Mouse (Mus musculus) v-Abl transformed pro-B cells (cell line): ENCODE data around the gene Asxl1.

ENCODE experiments used
- in situ Hi-C, 2 experiments: fragments of 400-800 bp; cut with MboI; formaldehyde crosslinking; loops; one replicate each; pipeline ENCODE4 v1.15.1; 2025; ENCODE audit not compliant: unreplicated experiment in 2 of 2

Asxl1 gene

DNA sequence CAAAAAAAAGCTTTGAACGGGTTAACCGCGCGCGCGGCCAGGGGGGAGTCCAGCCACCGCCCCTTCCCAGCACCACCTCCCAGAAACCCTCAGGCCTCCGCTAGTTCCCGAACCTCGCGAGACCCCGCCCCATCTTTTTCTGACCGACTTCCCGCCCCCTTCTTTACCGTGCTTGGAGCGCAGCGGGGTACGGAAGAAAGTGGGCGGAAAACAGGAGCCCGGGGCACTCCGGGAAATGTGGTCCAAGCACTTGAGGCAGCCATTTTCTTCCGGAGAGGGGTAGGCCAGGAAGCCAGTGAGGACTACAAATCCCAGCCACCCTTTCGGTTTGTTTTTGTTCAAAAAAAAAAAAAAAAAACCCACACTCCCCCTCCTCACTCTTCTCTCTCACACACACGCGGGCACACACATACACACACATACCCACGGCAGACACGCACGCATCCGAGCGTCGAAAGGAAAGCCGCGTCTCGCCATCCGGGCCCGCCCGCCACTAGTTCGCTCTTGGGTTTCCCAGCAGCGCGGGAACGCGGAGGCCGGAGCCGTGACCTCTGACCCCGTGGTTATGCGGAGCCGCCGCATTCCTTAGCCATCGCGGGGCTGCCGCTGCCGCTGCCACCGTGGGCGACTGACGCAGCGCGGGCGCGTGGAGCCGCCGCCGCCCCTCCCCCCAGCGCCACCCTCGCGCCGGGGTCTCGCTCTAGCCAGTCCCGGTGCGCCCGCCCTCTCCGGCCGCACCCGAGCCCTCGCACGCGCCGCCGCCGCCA is at the start of gene Asxl1:
Asxl1 (plus strand) TSS at position 376 of the 767 bp plus-strand sequence.
- in situ Hi-C loops, result loop anchor here (10.0 kb wide), 1 partner anchor 101 kb away; the partner anchor contains the start of genes Plagl2 (in 2 of the 2) and Pofut1 (in 2 of the 2)

DNA sequence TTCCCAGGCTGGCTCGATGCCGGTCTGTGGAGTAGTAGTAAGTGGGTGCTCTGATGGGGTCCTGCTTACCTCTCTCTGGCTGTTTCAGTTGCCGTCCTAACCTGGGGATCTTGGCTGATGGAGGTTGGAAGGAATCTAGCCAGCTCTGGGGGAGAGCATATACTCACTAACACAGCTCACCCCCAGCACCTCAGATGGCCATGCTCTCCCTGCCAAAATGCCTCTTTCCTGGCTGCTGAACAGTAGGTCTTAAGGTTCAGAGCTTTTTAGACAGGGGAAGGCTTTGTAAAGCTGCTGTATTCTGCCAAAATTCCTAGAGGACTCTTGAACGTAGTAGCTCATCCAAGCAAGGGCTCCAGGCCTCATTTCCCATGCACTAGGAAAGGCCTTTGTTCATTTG is 47.9 kb upstream of the Asxl1 start:
- in situ Hi-C loops, result loop anchor here (5.0 to 10.0 kb wide), 2 partner anchors 53 to 95 kb away; partner anchors contain the start of genes Plagl2 (in 1 of the 2) and Pofut1 (in 1 of the 2)

DNA sequence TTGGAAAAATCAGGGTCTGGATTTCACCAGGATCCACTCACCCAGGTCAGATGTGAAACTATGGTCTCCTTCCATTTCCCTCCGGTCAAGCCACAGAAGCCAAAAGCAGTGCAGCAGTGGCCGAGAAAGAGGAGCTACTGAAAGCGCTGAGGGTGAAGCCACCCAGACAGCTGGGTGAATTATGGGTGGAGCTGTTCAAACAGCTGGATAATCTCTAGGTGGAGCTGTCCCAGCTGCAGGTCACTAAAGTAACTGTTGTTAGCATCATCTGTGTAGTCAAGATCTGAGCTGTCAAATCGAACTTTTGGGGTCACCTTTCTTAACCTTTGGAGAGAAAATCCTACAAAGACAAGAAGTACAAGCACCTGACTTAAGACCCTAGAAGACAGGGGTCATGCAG is 47.2 kb upstream of the Asxl1 start:
- in situ Hi-C loops, result loop anchor here (5.0 to 10.0 kb wide), 2 partner anchors 54 to 94 kb away; partner anchors contain the start of genes Plagl2 (in 1 of the 2) and Pofut1 (in 1 of the 2)

DNA sequence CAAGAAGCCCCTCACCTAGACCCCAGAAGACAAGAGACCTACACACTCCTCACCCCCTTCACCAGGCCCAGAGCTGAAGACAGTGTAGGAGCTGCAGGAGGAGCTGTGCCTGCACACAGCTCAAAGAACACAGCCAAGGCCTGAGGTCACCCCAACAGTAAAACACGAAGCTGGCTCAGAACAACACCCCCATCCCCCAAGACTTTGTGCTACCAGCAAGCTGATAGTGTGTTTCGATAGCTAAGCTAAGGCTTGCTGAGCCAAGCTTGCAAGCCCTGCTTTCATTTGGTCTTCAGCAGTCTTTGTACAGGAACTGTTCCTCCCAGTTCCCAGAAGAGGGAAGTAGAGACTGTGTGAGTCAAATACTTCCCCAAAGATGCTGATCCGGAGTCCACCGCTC is 46.8 kb upstream of the Asxl1 start:
- in situ Hi-C loops, result loop anchor here (5.0 to 10.0 kb wide), 2 partner anchors 54 to 93 kb away; partner anchors contain the start of genes Plagl2 (in 1 of the 2) and Pofut1 (in 1 of the 2)

DNA sequence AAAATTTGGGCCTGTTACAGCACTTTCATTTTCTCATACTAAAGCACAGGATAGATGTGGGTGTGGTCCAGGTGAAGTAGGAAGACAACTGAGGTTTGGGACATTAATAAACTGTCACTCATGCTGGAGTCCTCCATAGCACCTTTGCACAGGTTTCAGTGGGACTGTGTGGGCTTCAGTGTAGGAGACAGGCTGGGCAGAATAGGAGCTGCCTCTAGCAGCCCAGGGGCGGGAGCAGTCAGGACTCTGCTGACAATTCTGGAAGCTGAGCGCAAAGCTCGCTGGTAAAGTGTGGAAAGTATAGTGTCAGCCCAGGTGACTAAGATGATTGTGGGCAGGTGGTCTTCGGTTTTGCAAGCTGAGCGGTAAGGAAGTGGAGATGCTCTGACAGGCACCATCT is 44.5 kb upstream of the Asxl1 start:
- in situ Hi-C loops, result no loop called here

DNA sequence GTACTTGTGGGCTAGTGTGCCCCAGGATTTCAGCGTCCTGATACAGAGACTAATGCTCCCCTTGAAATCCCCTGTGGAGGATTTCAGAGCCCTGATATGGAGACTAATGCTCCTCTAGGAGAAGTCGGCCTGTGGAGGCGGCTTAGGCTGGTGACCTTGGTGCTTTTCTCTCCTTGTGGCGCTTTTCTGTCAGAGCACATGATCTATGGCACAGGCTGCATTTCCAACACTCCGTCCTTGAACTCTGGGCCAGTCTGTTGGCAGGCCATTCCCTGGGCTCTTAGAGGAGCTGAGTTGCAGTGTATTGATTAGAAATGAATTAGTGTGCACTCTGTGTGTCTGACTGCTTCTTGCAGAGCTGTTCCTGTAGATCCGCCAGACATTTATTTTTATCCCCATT is 40.4 kb upstream of the Asxl1 start:
- in situ Hi-C loops, result no loop called here

DNA sequence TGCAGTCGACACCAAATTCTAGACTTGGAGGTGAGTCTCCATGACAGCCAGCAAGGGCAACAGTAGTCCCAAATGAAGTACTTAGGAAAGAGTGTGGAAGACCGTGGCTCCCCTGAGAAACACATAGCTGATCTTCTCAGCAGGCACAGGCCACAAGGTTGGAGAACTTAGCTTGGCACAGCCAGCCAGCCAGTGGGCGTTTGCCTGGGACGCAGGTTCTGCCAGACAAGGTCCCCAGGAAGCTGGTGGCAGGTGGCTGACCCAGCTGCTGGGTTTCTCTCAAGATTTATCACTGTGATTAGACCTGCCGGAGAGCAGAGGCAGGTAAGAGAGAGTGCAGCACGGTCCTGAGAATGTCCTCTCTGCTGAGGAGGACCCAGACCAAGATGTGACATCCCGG is 37.0 kb upstream of the Asxl1 start:
- in situ Hi-C loops, result no loop called here

DNA sequence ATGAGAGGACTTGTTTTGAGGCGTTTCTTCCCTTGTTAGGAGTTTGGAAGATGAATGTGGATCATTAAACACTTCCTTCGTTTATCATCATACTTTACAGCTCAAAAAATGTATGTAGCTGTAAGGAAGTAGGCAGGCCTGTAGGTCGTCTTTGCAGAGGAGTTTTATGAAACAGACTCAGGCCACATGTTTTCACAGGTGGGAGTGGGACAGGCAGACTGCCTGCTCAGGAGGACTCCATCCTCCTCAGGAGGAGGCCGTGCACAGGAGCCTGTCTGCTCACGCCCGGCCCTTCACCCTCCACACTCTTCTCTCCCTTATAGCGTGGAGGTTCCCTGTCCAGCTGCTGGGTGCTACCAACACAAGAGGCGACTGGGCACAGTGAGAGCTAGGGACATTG is 36.5 kb upstream of the Asxl1 start:
- in situ Hi-C loops, result no loop called here

DNA sequence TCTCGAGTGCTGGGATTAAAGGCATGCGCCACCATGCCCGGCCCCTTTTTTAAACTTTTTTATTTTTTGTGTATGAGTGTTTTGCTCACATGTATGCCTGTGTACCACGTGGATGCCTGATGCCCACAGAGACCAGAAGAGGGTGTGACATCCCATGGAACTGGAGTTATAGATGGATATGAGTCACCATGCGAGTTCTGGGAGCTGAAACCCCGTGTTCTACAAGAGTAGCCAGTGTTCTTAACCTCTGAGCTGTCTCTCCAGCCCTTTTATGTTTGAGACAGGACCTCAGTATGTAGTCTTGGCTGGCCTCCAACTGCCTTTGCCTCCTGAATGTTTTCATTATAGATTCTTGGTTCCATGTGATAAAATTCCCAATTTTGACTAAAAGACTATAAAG is 35.4 kb upstream of the Asxl1 start:
- in situ Hi-C loops, result no loop called here

DNA sequence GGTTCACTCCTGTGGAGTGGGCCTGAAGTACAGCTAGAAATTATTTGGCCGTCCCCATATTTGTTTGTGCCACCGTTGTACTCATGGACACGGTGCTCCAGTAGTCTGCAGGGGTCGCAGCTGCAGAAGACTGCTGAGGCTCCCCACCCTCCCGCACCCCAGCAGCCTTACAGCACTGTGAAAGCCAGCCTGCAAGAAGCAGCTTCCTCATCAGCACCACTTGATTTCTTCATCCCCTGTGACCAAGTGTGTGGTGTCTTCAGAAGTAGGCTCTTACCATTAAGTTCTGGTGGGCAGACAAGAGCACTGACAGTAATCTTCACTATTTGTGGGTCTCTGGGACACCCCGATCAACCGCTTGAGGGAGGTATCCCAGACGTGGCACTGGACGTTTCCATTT is 32.7 kb upstream of the Asxl1 start:
- in situ Hi-C loops, result no loop called here

DNA sequence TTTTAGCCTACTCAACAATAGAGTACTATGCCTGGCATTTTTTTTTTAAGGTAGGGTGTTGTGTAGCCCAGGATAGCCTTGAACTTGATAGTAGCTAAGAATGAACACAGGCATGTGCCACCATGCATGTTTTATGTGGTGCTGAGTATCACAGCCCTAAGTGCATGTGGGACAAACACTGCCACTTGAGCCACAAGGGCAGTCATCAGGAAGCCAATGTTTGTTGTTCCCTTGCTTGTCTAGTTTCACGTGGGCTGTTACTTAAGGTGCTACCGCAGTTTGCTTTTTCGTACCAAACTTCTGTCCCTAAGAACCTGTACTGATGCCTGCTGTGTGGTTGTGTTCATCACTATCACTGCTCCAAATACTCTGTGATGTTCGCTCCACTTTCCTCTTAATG is 27.2 kb upstream of the Asxl1 start:
- in situ Hi-C loops, result no loop called here

DNA sequence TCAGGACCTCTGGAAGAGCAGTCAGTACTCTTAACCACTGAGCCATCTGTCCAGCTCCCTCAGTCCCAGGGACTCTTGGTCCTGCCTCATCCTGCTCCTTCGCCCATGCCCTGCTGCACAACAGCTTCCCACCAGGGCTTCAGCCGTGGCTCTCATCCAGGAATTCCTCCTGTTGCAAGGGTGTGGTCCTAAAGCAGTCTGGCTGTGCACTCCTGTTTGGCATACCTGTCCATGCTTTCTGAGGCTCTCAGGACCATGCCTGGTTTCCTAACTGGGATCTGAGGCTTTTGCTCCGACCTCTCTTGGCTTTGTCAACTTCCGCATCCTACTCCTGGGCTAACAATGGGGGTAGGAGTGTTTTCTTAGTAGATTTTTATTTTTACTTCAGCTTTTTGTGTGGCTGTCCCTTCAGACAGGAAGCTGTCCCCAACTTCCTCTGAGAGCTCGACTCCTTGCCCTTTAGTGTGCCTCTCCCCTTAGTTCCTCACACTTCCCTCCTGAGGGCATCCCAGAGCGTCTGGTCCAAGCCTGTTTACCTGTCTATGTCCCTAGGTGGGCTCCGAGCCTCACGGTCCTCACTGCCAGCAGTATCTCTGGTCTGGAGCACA is 26.5 kb upstream of the Asxl1 start:
- in situ Hi-C loops, result no loop called here

DNA sequence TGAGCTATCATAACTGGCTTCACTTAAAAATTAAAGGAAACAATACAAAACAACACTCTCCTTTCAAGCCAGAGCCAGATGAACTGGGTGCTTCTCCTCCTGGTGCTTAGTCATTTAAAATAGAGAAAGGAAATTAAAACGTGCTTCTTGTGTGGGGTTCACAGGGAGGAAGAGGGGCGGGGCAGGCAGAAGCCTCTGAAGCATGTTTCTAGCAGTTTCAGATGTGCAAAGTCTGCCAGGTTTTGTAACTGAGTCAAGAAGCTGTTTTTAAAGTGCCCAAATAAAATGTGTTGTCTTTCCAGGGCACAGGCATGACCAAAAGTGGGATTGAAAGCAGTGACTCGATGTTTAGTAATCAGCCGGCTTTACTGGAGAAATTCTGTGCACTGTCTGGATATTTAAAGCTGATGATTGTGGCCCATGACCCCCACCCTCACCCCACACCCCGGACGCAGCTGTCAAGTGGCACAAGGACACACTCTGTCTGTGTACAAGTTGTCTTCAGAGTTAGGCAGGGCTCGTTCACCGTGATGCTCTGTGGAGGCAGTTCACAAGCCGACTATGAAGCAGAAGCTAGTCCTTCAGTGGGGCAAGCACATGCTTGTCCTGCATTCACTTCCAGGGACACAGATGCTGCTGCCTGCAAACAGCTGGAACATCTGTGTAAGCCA is 19.8 kb upstream of the Asxl1 start:
- in situ Hi-C loops, result no loop called here

DNA sequence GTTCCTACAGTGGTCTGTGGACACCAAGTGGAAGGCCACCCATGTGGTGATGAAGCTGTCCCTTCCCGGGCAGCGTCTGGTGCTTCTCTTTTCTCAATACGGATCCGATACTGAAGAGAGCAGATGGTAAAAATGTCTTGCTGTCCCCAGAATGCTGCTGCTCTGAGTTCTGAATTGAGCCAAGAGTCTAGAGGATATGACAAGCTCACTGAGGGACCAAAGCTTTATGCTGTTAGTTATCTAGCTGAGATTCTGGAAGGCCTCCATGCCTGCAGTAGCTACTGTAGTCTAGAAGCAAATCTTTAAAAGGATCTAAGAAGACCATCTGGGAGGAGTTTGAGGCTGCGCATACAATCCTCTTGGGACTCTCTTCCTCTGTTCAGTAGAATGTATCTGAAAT is 13.4 kb upstream of the Asxl1 start:
- in situ Hi-C loops, result no loop called here

DNA sequence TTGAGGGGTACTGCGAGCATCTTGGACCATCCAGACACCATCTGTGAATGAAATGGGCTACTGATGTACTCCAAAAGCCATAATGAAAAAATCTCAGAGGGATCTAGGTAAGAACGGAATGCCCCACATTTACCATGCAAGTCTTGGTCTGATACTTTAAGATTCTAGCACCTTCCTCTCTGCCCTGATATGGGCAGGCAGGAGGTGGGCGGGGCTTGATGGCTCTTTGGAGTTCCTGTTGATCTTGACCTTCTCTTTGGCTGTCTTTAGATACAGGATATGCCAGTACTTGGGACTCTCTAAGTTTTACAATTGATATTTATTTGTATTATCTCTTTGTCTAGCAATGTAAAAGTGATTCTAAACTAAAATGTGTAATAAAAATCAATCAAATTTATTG is 12.6 kb upstream of the Asxl1 start:
- in situ Hi-C loops, result no loop called here

DNA sequence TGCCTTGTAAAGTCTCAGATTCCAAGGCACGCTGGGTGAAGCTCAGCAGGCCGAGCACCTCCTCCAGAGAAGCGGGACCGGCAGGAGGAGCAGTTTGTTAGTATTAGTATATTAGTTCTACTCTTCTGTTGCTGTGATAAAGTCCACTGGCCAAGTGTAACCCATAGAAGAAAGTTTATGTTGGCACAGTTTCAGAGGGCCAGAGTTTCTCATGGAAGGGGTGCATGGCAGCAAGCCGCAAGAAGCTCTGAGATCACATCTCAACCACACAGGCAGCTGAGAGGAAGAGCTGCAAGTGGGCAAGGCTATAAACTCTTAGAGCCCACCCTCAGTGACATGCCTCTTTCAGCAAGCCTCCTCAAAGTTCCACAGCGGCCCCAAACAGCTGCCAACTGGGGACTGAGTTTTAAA is 11.8 kb upstream of the Asxl1 start:
- in situ Hi-C loops, result no loop called here

DNA sequence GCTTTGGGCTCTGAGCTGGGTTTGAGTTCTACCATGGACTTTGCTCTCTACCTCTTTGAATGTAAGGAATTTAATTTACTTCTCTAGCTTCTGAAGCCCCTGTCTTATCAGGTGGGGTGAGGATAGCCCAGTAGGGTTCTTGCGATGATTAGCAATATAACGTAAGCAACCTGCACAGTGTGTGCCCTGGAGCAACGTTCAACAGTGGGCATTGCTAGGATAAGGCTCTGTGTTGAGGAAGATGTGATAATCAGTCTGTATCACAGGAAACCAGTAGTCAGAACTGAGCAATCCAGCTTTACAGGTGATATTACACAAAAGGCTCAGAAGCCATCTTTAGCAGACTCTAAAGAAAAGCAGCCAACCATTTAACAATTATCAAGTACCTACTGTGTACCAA is 11.3 kb upstream of the Asxl1 start:
- in situ Hi-C loops, result no loop called here

DNA sequence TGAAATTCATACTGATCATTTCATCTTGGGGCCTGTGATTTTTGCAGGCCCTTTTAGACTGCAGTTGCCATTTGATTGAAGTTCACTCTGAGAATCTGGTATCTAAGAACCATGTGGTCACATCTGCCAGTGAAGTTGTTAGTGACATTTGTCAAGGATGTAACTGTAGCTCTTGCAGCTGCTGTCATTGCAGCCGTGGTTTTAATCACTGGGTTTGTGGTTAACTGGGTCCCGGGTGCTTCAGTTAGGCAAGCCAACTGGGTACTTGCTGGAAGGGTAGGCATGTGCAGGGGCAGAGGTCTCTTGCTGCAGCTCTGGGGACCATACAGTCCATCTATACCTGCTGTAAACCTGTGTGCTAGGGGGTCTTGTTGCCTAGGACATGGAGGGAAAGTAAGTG is 9.5 kb upstream of the Asxl1 start:
- in situ Hi-C loops, result no loop called here

DNA sequence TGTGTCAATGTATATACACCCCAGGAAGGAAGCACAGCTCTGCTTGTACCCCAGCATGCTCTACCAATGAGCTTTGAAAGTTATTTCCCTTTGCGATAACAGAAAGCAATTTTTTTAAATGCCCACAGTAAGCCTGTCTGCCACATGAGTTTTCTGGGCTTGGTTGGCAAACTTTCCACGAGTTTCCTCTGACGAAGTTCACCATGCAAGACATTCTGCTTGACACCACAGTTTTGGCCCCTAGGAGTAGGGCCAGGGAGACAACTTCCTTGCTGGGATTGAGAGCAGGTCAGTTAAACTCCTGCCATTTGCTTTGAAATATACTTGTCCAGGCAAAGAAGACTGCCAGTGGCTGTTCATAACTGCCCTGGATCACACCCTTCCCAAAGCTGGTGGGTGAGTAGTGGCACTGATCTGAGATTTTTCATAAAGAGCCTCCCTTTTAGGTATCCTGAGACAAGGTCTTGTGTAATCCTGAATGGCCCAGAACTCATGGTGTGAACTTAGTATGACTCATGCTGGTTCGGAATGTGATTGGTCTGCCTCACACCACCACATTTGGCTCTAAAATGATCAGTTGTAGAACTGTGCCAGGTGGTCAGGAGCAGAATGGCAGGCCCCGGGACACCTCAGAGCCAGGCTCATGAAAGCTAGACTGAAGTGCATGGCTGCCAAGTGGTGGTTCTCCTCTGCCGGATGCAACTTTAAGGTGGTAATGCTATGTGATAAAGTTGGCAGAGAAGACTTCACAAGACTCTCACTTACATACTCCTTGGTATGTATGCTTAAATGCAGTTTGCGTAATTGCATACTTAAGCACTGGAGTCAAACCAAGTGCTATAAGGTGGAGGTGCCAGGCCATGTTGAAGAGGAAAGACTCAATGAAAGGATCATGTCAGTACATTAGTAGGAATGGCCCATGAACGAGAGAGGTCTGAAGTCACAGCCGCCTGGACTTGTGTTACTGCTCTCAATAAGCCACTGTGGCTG is 7.0 kb upstream of the Asxl1 start:
- in situ Hi-C loops, result no loop called here

DNA sequence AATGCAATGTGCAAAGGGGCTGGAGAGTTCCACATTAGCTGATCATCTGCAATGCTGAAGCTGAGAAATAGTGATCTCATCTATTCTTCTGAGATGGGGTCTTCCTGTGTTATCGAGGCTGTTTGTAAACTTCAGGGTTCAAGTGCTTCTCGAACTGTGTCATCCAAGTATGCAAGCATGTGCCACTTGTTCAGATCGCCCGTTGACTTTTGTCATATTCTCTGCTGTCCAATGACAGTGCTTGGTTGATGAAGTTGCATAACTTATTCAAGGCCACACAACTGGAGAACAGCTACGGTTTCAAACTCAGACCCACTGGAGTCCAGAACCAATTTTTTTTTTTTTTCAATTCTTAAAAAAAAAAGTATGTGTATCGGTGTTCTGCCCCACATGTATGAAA is 3.5 kb upstream of the Asxl1 start:
- in situ Hi-C loops, result loop anchor here (10.0 kb wide), 1 partner anchor 97 kb away; the partner anchor contains the start of genes Plagl2 (in 2 of the 2) and Pofut1 (in 2 of the 2)
